Mouse (Mus musculus): ENCODE results near the gene Trim45.

Gene Trim45

GRCm38 (mm10) chr3:100921825-100922505, at the start of gene Trim45:
Trim45 (plus strand) TSS chr3:100922202.
- in situ Hi-C loops (cut with MboI; ENCODE audit: unreplicated experiment in 2 of 2), result loop anchor here (5.0 to 25.0 kb wide), 5 partner anchors 230 to 1785 kb away; partner anchors contain the start of genes Gdap2 (in 1 of the 2), Man1a2 (in 1 of the 2), Wars2 (in 1 of the 2) and Wdr3 (in 1 of the 2)

DNA sequence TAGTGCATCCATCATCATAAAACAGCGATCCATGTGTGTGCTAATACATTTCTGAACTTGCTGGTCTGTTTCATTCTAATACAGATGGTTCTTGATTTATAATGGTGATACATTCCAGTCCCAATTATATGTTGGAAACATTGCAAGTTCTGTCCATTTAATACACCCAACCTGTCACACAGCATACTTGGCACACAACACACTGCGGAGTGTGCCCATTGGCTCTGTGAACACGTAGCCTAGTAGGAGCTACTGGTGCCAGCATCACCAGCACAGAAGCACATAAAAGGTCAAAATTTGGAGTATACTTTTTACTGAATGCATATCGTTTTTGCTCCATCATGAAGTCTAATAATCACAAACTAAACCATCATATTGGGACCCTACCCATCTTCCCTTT, 44.9 kb upstream of the Trim45 start:
- in situ Hi-C loops (cut with MboI; ENCODE audit: unreplicated experiment in 2 of 2), result no loop called here

DNA sequence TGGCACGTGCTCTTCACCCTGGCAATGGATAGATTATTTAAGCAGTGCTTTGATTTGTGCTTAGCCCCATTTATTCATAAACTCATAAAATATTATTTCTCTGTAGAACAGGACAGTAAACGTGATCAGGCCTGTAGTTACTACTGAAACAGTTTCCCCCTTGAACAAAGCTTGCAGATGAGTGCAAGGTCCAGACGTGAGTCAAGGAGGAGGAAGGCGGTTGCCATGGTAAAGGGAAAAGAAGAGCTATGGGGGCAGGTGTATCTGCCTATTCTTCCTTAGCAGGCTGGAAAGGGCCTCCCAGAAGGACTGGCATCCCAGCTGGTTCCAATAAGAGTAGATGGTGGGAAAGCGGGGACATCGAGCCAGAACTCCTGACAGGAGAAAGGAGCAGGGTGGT, 40.6 kb upstream of the Trim45 start:
- in situ Hi-C loops (cut with MboI; ENCODE audit: unreplicated experiment in 2 of 2), result no loop called here

GRCm38 (mm10) chr3:100881843-100882634, 40.0 kb upstream of the Trim45 start:
- in situ Hi-C loops (cut with MboI; ENCODE audit: unreplicated experiment in 2 of 2), result no loop called here

DNA sequence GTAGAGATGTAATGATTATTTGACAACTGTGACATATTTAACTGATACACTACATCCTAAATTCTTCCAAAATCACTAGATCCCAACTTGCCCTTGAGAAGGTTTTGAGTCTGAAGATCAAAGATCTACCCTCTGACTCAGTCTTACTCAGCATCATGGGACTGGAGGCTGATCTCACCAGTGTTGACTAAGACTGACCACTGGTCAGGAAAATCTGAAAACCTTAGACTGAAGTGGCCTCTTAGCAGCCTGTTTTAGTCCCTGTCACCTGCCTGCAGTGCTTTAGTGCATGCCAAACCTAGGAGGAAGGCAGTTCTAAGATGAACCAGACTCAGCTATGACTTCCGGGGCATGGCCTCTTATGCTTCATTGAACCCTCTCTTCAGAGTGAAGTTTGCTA, 32.8 kb upstream of the Trim45 start:
- in situ Hi-C loops (cut with MboI; ENCODE audit: unreplicated experiment in 2 of 2), result no loop called here

DNA sequence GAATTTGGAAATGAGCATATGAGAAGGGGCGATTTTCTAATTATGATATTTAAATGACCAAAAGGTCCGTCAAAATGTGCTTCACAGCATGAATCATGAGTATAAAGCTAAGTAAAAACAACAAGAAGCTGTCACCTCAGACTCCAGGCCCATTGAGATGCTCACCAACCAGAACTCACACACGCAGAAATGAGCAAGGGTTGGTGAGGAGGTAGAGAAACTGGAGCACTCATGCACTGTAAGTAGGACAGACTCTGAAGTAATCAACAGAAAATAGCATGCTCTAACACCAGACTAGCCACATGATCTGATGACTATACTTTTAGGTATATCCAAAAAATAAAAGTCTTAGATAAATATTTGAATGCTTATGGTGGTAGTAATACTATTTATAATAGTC, 31.6 kb upstream of the Trim45 start:
- in situ Hi-C loops (cut with MboI; ENCODE audit: unreplicated experiment in 2 of 2), result no loop called here

DNA sequence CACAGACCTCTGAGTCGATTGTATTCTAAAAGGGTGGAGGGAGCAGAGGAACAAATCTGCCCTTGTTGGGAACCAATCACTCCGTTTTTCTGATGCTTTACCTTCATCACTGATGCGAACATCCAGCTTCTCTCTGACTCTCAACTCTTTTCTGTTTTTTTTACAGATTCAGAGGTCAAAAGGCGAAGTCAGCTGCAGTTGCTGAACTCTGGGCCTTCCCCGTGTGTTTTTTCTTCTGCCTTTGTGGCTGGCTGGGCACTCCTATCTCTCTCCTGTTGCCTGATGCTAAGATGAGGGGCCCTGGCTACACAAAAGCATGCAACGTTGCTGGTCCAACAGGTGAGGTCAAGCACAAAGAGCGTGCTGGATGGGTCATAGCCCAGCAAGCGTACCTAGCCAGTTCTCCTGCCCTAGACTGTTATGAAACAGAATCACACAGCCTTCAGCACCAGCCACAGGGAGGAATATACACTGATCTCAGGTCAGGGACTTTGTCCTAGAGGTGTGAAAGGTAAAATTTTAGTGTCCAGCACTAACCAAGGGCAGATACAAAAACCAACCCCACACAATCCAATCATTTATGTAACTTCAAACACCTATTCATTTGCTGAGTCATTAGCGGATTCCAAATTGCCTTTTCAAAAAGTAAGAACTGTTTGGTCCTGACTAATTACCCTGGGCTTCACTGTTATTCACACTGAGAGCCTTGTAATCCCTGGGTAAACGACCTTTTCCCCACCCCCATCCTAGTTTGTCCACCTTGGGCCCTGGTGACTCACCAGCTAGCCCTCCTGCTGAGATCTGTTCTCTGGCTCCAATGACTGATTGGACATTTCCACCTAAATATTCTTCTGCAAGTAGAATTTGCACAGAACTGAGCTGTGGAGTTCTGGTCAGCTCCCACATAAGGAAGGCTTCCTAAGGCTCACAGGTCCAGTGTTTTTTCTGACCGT, 29.3 kb upstream of the Trim45 start:
- in situ Hi-C loops (cut with MboI; ENCODE audit: unreplicated experiment in 2 of 2), result no loop called here

DNA sequence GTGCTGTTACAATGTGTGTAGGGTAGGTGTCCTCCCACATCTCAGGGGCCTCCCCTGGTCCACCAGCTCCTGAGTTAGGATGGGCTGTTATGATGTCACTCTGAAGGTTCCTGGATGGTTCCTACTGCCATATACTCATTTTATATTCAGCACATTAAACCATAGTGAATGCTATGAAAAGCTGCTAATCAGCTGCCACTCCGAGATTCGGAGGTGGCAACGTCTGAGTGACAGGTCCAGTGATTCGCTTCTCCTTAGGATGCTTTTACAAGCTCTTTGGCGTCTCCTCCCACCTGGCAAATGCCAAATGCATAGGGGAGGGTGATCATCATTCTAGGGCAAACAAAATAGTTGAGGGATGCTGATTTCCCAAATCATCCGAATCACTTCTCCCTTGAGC, 26.5 kb upstream of the Trim45 start:
- in situ Hi-C loops (cut with MboI; ENCODE audit: unreplicated experiment in 2 of 2), result no loop called here

GRCm38 (mm10) chr3:100906128-100906527, 15.9 kb upstream of the Trim45 start:
- in situ Hi-C loops (cut with MboI; ENCODE audit: unreplicated experiment in 2 of 2), result loop anchor here (5.0 to 25.0 kb wide), 7 partner anchors 324 to 1769 kb away; partner anchors contain the start of gene Wars2 (in 1 of the 2)

- in situ Hi-C loops (cut with MboI; ENCODE audit: unreplicated experiment in 2 of 2), result loop anchor here (5.0 to 25.0 kb wide), 7 partner anchors 325 to 1770 kb away; partner anchors contain the start of gene Wars2 (in 1 of the 2)
Observed at GRCm38 (mm10) chr3:100906916-100907315, 15.1 kb upstream of the Trim45 start.

- in situ Hi-C loops (cut with MboI; ENCODE audit: unreplicated experiment in 2 of 2), result loop anchor here (5.0 to 25.0 kb wide), 7 partner anchors 326 to 1771 kb away; partner anchors contain the start of gene Wars2 (in 1 of the 2)
Observed at GRCm38 (mm10) chr3:100908594-100908993, 13.4 kb upstream of the Trim45 start.

DNA sequence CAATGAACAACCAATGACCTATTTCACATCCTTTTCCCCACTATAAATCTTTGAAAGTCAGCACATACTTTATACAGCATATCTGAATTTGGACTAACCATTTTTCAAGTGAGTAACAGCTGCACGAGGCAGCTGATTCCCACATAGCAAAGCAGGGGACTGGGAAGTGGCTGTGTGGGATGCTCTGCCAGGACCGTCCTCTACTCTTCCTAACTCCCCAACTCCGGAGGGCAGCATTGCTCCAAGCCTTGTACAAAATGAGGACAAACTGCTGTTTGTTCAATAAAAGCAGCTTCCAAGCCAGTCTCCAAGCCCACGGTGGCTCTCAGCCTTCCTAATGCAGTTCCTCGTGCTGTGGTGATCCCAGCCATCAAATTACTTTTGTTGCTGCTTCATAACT, 11.4 kb upstream of the Trim45 start:
- in situ Hi-C loops (cut with MboI; ENCODE audit: unreplicated experiment in 2 of 2), result loop anchor here in 1 of 2 experiments (25.0 kb wide), 2 partner anchors 723 to 1773 kb away; partner anchors contain the start of gene Wars2

DNA sequence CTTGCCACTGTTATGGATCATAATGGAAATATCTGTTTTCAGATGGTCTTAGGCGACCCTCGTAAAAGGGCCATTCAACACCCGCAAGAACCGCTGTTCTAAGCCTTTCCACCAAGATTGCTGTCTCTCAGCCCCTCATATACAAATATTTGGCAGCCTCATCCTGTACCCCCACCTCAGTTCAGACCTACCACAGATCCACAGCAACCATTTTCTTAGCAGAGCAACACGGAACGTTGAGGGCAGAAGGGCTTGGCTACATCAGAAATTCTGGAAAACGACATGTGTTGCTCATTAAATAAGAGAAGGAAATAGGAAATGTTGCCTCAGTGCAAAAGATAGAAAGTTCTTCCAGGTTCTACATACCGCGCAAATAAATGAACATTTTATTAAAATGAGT, 11.0 kb upstream of the Trim45 start:
- in situ Hi-C loops (cut with MboI; ENCODE audit: unreplicated experiment in 2 of 2), result loop anchor here in 1 of 2 experiments (25.0 kb wide), 2 partner anchors 724 to 1774 kb away; partner anchors contain the start of gene Wars2

DNA sequence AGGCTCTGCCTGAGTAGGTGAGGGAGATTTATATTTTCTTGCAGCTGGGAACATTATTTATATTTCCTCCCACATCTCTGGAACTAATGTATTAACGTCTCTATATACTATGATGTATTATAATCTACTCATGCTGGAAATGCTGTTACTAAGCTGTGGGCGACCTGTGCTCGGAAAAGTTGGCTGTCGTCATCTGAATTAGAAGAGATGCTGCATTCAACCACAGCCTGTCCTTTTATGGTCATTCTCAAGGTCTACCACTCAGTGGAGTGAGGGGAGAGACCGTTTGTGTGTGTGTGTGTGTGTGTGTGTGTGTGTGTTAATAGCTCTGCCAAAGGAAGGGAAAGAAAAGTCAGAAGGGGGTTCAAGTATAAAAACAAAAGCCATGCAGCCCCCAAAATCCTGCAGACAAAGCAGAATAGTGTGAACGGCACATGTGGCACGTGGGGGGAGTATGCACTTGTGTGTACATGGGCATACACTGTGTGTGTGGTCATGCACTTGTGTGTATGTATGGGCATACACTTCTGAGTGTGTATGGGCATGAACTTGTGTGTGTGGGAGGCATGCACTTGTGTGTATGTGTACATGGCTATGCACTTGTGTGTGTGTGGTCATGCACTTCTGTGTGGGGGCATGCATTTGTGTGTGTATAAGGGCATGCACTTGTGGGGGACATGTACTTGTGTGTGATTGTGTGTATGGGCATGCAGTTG, 10.3 kb upstream of the Trim45 start:
- in situ Hi-C loops (cut with MboI; ENCODE audit: unreplicated experiment in 2 of 2), result loop anchor here in 1 of 2 experiments (25.0 kb wide), 2 partner anchors 724 to 1774 kb away; partner anchors contain the start of gene Wars2

- in situ Hi-C loops (cut with MboI; ENCODE audit: unreplicated experiment in 2 of 2), result loop anchor here (5.0 to 25.0 kb wide), 3 partner anchors 50 to 1780 kb away; partner anchors contain the start of genes Ttf2 (in 1 of the 2) and Wars2 (in 1 of the 2)
Observed at GRCm38 (mm10) chr3:100916844-100917243, 5.2 kb upstream of the Trim45 start.

DNA sequence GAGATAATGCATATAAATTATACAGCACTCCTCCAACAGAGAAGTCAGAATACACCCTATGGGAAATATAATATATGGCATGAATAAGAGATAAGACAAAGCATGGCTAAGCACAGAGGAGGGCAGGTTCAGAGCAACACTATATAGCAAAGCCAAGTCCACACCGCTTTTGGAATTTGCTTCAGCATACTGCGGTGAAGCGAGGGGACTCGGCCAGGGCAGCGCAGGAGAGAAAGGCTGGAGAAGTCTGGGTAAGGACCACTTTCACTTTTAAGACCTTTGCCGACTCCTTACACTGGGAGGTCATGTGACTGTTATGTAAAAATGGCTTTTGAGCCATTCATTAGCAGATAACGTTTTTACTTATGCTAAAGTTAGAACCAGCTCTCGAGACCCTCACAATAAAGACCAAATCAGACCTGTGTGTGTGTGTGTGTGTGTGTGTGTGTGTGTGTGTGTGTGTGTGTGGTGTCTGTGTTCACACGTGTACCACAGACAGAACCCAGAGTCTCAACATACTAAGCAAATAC, 1.3 kb upstream of the Trim45 start:
- in situ Hi-C loops (cut with MboI; ENCODE audit: unreplicated experiment in 2 of 2), result loop anchor here (5.0 to 25.0 kb wide), 5 partner anchors 228 to 1783 kb away; partner anchors contain the start of genes Gdap2 (in 1 of the 2), Man1a2 (in 1 of the 2), Wars2 (in 1 of the 2) and Wdr3 (in 1 of the 2)

- in situ Hi-C loops (cut with MboI; ENCODE audit: unreplicated experiment in 2 of 2), result loop anchor here (5.0 to 25.0 kb wide), 5 partner anchors 230 to 1785 kb away; partner anchors contain the start of genes Gdap2 (in 1 of the 2), Man1a2 (in 1 of the 2), Wars2 (in 1 of the 2) and Wdr3 (in 1 of the 2)
Observed at GRCm38 (mm10) chr3:100922506-100923375, 739 bp downstream of the Trim45 start.
